Mouse (Mus musculus): ENCODE data around the gene Pspn. TPM values are rescaled to one million over a fixed set of nuclear protein-coding genes. Genes with fewer than 3 reads are reported as not detected.
A peak's percentile ranks its signal among the peaks of the same experiment; 100 is the strongest.

The Pspn gene
- 0.37 TPM in 1 of 2 replicates, not detected in the other for polyA plus RNA-seq (2015; fragmentation: Nextera tagmentation; extraction: Ambion mirVana)

GRCm38 (mm10) chr17:56999968-57000609, at the start of gene Pspn:
Pspn (minus strand) TSS chr17:57000018.
- ATAC-seq (no peak), DNase-seq (ENCODE audit: low spot score) (no peak)
- Histone ChIP-seq H3K4me2 (replicated peaks; ENCODE audit: low read depth, low read length) (no peak within 1 kb of the TSS), H3K36me3 (ENCODE audit: insufficient read depth, low read length) (peaks cover 17% of the 10 kb centered on the region), H3K4me1 (ENCODE audit: insufficient read depth, low read depth, low read length) (no peaks in the 10 kb centered on the region; the same call in 1 of the 2 replicates), H3K9me3 (ENCODE audit: low read length) (no peaks in the 10 kb centered on the region), H3K27ac (ENCODE audit: low read length) (no peak within 1 kb of the TSS), H3K27me3 (replicated peaks; ENCODE audit: insufficient read depth, low read length) (no peaks in the 10 kb centered on the region), H3K4me3 (ENCODE audit: low read depth, low read length) (no peak within 1 kb of the TSS), H3K9ac (replicated peaks; ENCODE audit: low read depth) (no peak within 1 kb of the TSS)
- TF ChIP-seq CTCF (IDR thresholded peaks at IDR 0.05) (no peak), EP300 (IDR thresholded peaks at IDR 0.05) (no peak)
- WGBS, result 87% methylated on average over 9 of the region's 9 CpGs

DNA sequence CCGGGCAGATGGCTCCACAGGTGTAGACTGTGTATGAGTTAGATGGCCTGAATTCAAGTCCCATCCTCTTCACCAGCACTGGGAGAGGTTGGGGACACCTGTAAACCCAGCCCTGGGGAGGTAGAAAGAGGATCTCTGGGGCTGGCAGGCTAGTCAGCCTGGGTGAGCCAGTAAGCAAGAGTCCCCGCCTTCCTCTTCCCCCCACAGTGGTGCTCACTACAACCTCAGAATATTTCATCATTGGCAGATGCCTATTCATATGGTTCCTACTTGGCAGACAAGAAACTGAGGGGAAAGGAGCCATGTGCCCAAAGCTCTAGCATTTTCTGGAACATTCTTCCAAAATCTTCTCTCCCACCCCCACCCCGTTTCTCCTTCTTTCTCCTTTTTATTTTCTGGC, 49.0 kb upstream of the Pspn start:
- Histone ChIP-seq H3K36me3 (ENCODE audit: insufficient read depth, low read length) (no peaks in the 10 kb centered on the region), H3K4me3 (ENCODE audit: low read depth, low read length) (no peak overlapping the region), H3K27me3 (replicated peaks; ENCODE audit: insufficient read depth, low read length) (no peaks in the 10 kb centered on the region), H3K9ac (replicated peaks; ENCODE audit: low read depth) (no peak overlapping the region), H3K4me1 (ENCODE audit: insufficient read depth, low read depth, low read length) (no peaks in the 10 kb centered on the region), H3K9me3 (ENCODE audit: low read length) (no peaks in the 10 kb centered on the region), H3K4me2 (replicated peaks; ENCODE audit: low read depth, low read length) (no peak overlapping the region), H3K27ac (ENCODE audit: low read length) (no peak overlapping the region)
- DNase-seq (ENCODE audit: low spot score) (no peak), ATAC-seq (no peak)
- 91% methylated on average over 3 of the region's 3 CpGs for WGBS
- TF ChIP-seq EP300 (IDR thresholded peaks at IDR 0.05) (no peak), CTCF (IDR thresholded peaks at IDR 0.05) (no peak)

- TF ChIP-seq EP300 (IDR thresholded peaks at IDR 0.05) (no peak), CTCF (IDR thresholded peaks at IDR 0.05) (no peak)
- H3K4me2 ChIP-seq (replicated peaks; ENCODE audit: low read depth, low read length), result no peak overlapping the region
- H3K27me3 ChIP-seq (replicated peaks; ENCODE audit: insufficient read depth, low read length), result no peaks in the 10 kb centered on the region
- H3K36me3 ChIP-seq (ENCODE audit: insufficient read depth, low read length), result no peaks in the 10 kb centered on the region
- WGBS, result 33% methylated on average over 5 of the region's 5 CpGs
- no peaks in the 10 kb centered on the region for H3K4me1 ChIP-seq (ENCODE audit: insufficient read depth, low read depth, low read length)
- no peaks in the 10 kb centered on the region for H3K9me3 ChIP-seq (ENCODE audit: low read length)
- ATAC-seq, result no peak
- H3K27ac ChIP-seq (ENCODE audit: low read length), result no peak overlapping the region
- no peak overlapping the region for H3K4me3 ChIP-seq (ENCODE audit: low read depth, low read length)
- H3K9ac ChIP-seq (replicated peaks; ENCODE audit: low read depth), result no peak overlapping the region
- no peak for DNase-seq (ENCODE audit: low spot score)
Measured at GRCm38 (mm10) chr17:57047406-57047805, 47.6 kb upstream of the Pspn start.

- no peaks in the 10 kb centered on the region for H3K36me3 ChIP-seq (ENCODE audit: insufficient read depth, low read length)
- 72% methylated on average over 8 of the region's 8 CpGs for WGBS
- no peak for TF ChIP-seq CTCF (IDR thresholded peaks at IDR 0.05)
- no peak for TF ChIP-seq EP300 (IDR thresholded peaks at IDR 0.05)
Measured at GRCm38 (mm10) chr17:57041554-57041953, 41.7 kb upstream of the Pspn start, which contains the start of gene Slc25a41. Slc25a41 (minus strand) TSS chr17:57041654.

DNA sequence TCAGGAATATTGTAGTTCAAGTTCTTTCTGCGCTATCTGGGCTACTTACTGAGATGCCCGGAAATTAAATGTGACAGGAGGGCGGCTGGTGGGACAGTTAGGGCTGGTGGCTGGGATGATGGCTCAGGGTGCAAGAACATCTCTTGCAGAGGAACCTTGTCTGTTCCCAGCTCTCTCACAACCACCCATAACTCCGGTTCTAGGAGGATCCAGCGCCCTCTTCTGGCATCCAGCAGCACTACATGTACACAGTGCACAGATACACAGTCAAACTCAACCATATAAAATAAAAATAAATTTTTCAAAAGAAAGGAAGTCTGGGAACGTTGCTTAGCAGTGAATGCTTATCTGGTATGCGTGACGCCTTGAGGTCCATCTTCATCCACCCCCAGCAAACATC, 39.2 kb upstream of the Pspn start:
- Histone ChIP-seq H3K4me1 (ENCODE audit: insufficient read depth, low read depth, low read length) (no peaks in the 10 kb centered on the region), H3K27ac (ENCODE audit: low read length) (no peak overlapping the region), H3K27me3 (replicated peaks; ENCODE audit: insufficient read depth, low read length) (no peaks in the 10 kb centered on the region), H3K36me3 (ENCODE audit: insufficient read depth, low read length) (no peaks in the 10 kb centered on the region), H3K4me3 (ENCODE audit: low read depth, low read length) (no peak overlapping the region), H3K9me3 (ENCODE audit: low read length) (no peaks in the 10 kb centered on the region), H3K9ac (replicated peaks; ENCODE audit: low read depth) (no peak overlapping the region), H3K4me2 (replicated peaks; ENCODE audit: low read depth, low read length) (no peak overlapping the region)
- DNase-seq (ENCODE audit: low spot score) (no peak), ATAC-seq (no peak)
- 39% methylated on average over 8 of the region's 8 CpGs for WGBS
- no peak for TF ChIP-seq EP300 (IDR thresholded peaks at IDR 0.05)
- peak; percentile 45; the same call in 1 of the 2 replicates for TF ChIP-seq CTCF (IDR thresholded peaks at IDR 0.05)

More at GRCm38 (mm10) chr17:57041554-57041953, 41.7 kb upstream of the Pspn start, which contains the start of gene Slc25a41:
- H3K27ac ChIP-seq (ENCODE audit: low read length), result no peak within 1 kb of the TSS
- no peaks in the 10 kb centered on the region for H3K9me3 ChIP-seq (ENCODE audit: low read length)
- H3K4me2 ChIP-seq (replicated peaks; ENCODE audit: low read depth, low read length), result no peak within 1 kb of the TSS
- ATAC-seq, result no peak
- no peak within 1 kb of the TSS for H3K4me3 ChIP-seq (ENCODE audit: low read depth, low read length)
- H3K9ac ChIP-seq (replicated peaks; ENCODE audit: low read depth), result no peak within 1 kb of the TSS
- DNase-seq (ENCODE audit: low spot score), result no peak
- no peaks in the 10 kb centered on the region for H3K27me3 ChIP-seq (replicated peaks; ENCODE audit: insufficient read depth, low read length)
- no peaks in the 10 kb centered on the region for H3K4me1 ChIP-seq (ENCODE audit: insufficient read depth, low read depth, low read length)

DNA sequence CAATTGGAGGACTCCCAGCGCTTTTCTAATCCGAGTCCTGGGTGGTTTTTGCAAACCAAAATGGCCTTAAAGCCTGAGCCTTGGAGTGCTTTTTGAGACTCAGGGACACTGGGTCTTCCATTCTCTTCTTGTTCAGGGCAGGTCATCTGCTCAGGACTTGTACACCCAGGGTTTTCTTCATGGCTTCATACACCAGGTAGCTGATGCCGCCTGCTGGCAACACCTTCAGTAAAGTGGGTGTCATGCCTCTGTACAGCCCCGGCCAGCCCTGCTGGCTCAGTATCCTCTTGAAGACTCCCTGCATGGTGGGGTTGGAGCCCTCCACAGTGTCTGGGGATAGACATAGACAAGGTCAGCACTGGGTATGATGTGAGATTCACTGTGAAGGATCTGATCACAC, 33.0 kb upstream of the Pspn start:
- TF ChIP-seq CTCF (IDR thresholded peaks at IDR 0.05) (no peak), EP300 (IDR thresholded peaks at IDR 0.05) (no peak)
- ATAC-seq, result no peak
- Histone ChIP-seq H3K4me1 (ENCODE audit: insufficient read depth, low read depth, low read length) (peaks cover 13% of the 10 kb centered on the region; the same call in 1 of the 2 replicates), H3K36me3 (ENCODE audit: insufficient read depth, low read length) (0 out of 2 replicates have a peak, but pooled peaks cover 1% of the 10 kb centered on the region), H3K27ac (ENCODE audit: low read length) (no peak overlapping the region), H3K4me3 (ENCODE audit: low read depth, low read length) (no peak overlapping the region), H3K27me3 (replicated peaks; ENCODE audit: insufficient read depth, low read length) (no peaks in the 10 kb centered on the region), H3K9ac (replicated peaks; ENCODE audit: low read depth) (no peak overlapping the region), H3K9me3 (ENCODE audit: low read length) (no peaks in the 10 kb centered on the region), H3K4me2 (replicated peaks; ENCODE audit: low read depth, low read length) (no peak overlapping the region)
- WGBS, result 76% methylated on average over 4 of the region's 4 CpGs
- no peak for DNase-seq (ENCODE audit: low spot score)
